Mouse (Mus musculus): ENCODE results near the gene Sdhc. TPM values are rescaled to one million over a fixed set of nuclear protein-coding genes. Genes with fewer than 3 reads are reported as not detected.
A peak's percentile ranks its signal among the peaks of the same experiment; 100 is the strongest.

Sdhc gene
- polyA plus RNA-seq, 1 experiment from 2014 or later: 226 TPM

DNA sequence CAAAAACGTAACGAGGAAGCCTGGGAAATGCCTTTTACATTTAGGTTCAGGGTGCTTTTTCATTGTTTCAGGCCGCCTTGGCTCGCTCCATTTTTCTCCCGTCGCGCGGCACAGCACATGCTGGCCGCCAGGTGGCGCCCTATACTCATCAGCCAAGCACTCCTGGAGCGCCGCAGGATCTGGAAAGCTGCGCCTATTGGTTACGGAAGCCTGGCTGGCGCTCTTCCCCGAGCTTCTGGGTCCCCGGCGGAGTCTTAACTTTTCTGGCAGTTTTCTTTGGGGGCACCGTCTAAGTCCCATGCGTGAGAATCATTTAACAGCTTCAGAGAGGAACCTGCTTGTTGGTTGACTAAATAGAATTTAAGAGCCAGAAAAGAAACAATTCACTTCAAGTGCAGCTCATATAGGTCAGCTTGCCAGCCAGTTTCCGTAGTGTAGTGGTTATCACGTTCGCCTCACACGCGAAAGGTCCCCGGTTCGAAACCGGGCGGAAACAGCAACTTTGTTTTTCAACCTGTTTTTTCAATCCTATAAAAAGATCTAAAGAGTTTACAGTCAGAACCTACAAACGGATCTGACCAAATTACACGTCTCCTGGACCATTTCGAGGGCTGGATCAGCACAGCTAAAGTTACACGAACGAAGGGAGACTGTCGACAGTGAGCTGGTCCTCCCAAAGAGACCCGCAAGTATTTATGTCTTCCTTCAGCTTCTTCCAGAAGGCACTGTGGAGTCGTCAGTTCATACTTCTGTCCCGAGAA, 39.2 kb downstream of the Sdhc start:
- no peaks in the 10 kb centered on the region for H3K36me3 ChIP-seq (ENCODE audit: control insufficient read depth, insufficient read depth)
- WGBS: under 1% methylated on average over 38 of the region's 38 CpGs
- ATAC-seq: peak; percentile 93

DNA sequence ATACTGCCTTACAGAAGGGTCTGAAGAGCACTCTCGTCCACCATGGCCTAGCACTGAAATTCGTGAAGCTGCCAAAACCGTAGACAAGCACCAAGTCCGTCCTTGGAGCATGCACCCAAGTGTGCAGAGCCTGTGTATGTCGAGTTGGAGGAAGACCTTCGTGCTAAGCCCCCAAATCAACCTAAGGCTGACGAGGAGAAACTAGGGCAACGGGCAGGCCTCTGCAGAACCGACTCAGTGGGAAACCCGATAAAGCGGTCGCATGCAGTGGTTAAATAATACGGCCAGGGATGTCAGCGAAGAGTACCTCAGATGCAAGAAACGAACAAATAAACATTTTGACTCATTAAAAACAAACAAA, 39.8 kb downstream of the Sdhc start:
- H3K36me3 ChIP-seq (ENCODE audit: control insufficient read depth, insufficient read depth): no peaks in the 10 kb centered on the region

More for the DNA sequence above, 39.2 kb downstream of the Sdhc start:
- peak overlapping the region; percentile 72 for H3K9ac ChIP-seq (replicated peaks; ENCODE audit: low read depth, low read length)
- H3K4me1 ChIP-seq (replicated peaks; ENCODE audit: control insufficient read depth, insufficient read depth, low read length): peaks cover 19% of the 10 kb centered on the region
- H3K4me2 ChIP-seq (ENCODE audit: low read length): peak overlapping the region; percentile 90
- H3K27me3 ChIP-seq (replicated peaks; ENCODE audit: control insufficient read depth, insufficient read depth, low read length): no peaks in the 10 kb centered on the region
- no peaks in the 10 kb centered on the region for H3K9me3 ChIP-seq (ENCODE audit: control insufficient read depth, low read length)
- peak overlapping the region; percentile 75 for H3K4me3 ChIP-seq (replicated peaks; ENCODE audit: low read length)
- peak overlapping the region; percentile 80 for H3K27ac ChIP-seq (ENCODE audit: low read length)

DNA sequence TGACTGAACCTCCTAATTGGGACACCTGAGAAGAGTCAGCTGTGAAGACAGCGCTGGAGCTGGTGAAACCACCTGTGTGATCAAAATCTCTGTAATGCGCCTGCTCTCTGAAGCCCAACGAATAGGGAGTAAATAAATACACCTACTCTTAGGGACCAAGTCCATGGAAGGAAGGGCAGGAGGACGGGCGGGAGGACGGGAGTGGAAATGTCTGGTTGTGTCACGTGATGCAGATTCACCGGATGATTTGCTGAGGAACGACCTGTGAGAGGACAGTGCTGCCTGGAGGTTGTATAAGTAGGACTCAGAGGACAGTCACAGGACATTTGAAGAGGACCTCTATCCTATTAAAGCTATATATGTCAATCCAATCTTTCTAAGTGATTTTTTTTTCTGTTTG, 40.8 kb downstream of the Sdhc start:
- Histone ChIP-seq H3K4me1 (replicated peaks; ENCODE audit: control insufficient read depth, insufficient read depth, low read length) (peaks cover 19% of the 10 kb centered on the region), H3K9me3 (ENCODE audit: control insufficient read depth, low read length) (no peaks in the 10 kb centered on the region), H3K27ac (ENCODE audit: low read length) (no peak overlapping the region), H3K9ac (replicated peaks; ENCODE audit: low read depth, low read length) (no peak overlapping the region), H3K27me3 (replicated peaks; ENCODE audit: control insufficient read depth, insufficient read depth, low read length) (no peaks in the 10 kb centered on the region), H3K4me2 (ENCODE audit: low read length) (no peak overlapping the region), H3K36me3 (ENCODE audit: control insufficient read depth, insufficient read depth) (no peaks in the 10 kb centered on the region), H3K4me3 (replicated peaks; ENCODE audit: low read length) (no peak overlapping the region)
- 43% methylated on average over 9 of the region's 9 CpGs for WGBS
- no peak for ATAC-seq

More for the DNA sequence above, 39.8 kb downstream of the Sdhc start:
- peak overlapping the region; percentile 90 for H3K4me2 ChIP-seq (ENCODE audit: low read length)
- H3K9ac ChIP-seq (replicated peaks; ENCODE audit: low read depth, low read length): peak overlapping the region; percentile 72
- ATAC-seq: peak; percentile 54
- WGBS: 5% methylated on average over 15 of the region's 15 CpGs
- no peaks in the 10 kb centered on the region for H3K27me3 ChIP-seq (replicated peaks; ENCODE audit: control insufficient read depth, insufficient read depth, low read length)
- peaks cover 19% of the 10 kb centered on the region for H3K4me1 ChIP-seq (replicated peaks; ENCODE audit: control insufficient read depth, insufficient read depth, low read length)
- peak overlapping the region; percentile 80 for H3K27ac ChIP-seq (ENCODE audit: low read length)
- H3K9me3 ChIP-seq (ENCODE audit: control insufficient read depth, low read length): no peaks in the 10 kb centered on the region
- H3K4me3 ChIP-seq (replicated peaks; ENCODE audit: low read length): peak overlapping the region; percentile 75

DNA sequence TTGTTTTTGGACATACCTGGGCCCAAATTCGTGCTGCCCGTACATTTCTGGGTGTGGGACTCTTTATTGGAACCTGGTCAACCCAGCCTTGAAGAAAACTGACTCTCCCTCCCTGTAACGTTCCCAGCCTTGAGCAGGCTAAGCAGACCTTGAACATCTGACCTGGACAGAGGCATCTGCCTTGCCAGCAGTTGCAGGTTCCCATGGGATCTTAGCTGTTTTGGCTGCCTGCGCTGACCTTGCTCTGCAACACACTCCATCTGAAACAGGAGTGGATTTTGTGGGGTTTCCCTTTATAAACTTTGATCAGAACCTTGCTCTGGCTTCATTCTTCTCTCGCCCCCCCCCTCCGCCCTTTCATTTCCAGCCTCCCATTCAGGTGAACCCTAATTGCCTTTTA, 45.2 kb downstream of the Sdhc start:
- H3K4me3 ChIP-seq (replicated peaks; ENCODE audit: low read length): no peak overlapping the region
- H3K27me3 ChIP-seq (replicated peaks; ENCODE audit: control insufficient read depth, insufficient read depth, low read length): no peaks in the 10 kb centered on the region
- H3K27ac ChIP-seq (ENCODE audit: low read length): no peak overlapping the region
- no peak for ATAC-seq
- WGBS: 61% methylated on average over 6 of the region's 6 CpGs
- no peaks in the 10 kb centered on the region for H3K36me3 ChIP-seq (ENCODE audit: control insufficient read depth, insufficient read depth)
- H3K9me3 ChIP-seq (ENCODE audit: control insufficient read depth, low read length): no peaks in the 10 kb centered on the region
- H3K9ac ChIP-seq (replicated peaks; ENCODE audit: low read depth, low read length): no peak overlapping the region
- H3K4me1 ChIP-seq (replicated peaks; ENCODE audit: control insufficient read depth, insufficient read depth, low read length): no peaks in the 10 kb centered on the region; the same call in 1 of the 2 replicates
- no peak overlapping the region for H3K4me2 ChIP-seq (ENCODE audit: low read length)

DNA sequence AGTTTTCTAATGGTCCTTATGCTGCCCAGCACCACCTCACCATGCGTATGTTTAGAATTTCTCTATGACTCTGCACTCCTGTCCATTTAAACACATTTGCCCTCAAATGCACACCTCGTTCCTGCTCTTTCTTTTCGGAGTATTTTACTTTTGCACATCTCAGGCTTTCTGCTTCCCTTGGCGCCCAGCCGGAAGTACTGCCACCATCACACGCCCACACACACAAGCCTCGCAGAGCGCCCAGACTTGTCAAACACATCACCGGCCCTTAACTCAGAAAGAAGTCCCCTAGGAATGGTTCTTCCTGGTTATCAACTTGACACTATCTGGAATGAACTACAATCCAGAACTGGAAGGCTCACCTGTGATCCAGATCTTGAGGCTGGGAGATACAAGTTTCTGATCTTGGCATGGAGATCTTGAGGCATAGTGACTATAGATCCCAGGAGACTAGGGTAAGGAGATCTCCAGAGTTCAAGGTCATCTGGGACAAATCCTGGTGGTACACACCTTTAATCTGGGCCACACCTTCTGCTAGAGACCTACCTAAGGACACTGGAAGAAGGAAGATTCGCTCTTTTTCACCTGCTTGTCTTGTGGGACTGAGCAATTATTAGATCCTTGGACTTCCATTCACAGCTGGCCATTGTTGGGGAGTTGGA, 47.1 kb downstream of the Sdhc start:
- ATAC-seq: no peak
- no peaks in the 10 kb centered on the region for H3K4me1 ChIP-seq (replicated peaks; ENCODE audit: control insufficient read depth, insufficient read depth, low read length)
- H3K27ac ChIP-seq (ENCODE audit: low read length): no peak overlapping the region
- H3K36me3 ChIP-seq (ENCODE audit: control insufficient read depth, insufficient read depth): no peaks in the 10 kb centered on the region
- WGBS: 11% methylated on average over 10 of the region's 10 CpGs
- peak overlapping the region; percentile 75 for H3K4me3 ChIP-seq (replicated peaks; ENCODE audit: low read length)
- H3K4me2 ChIP-seq (ENCODE audit: low read length): peak overlapping the region; percentile 55
- H3K9ac ChIP-seq (replicated peaks; ENCODE audit: low read depth, low read length): no peak overlapping the region; the same call in 1 of the 2 replicates
- H3K27me3 ChIP-seq (replicated peaks; ENCODE audit: control insufficient read depth, insufficient read depth, low read length): no peaks in the 10 kb centered on the region
- no peaks in the 10 kb centered on the region for H3K9me3 ChIP-seq (ENCODE audit: control insufficient read depth, low read length)

DNA sequence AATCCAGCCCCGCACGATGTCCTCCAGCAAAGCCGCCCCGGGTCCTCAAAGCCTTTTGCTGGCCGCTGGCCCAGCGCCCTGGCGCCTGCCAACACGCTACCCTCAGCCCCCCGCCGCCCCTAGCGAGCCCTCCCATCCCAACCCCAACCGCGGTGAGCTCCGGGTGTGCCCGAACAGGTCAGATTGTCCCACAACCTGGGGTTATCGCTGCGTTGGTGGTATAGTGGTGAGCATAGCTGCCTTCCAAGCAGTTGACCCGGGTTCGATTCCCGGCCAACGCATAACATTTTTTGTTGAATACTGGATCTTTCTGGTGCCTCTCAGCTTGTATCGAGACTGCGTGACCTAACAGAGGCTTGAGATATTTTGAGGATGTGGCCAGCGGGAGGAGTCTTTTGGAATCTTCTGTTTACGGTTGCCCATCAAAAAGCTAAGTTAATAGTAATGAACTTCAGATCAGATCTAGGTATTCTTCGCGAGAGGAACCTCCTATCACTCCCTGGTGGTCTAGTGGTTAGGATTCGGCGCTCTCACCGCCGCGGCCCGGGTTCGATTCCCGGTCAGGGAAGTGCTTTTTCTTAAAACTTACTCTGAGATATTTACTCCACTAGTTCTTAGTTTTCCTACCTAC, 47.7 kb downstream of the Sdhc start:
- WGBS: under 1% methylated on average over 35 of the region's 35 CpGs
- Histone ChIP-seq H3K4me3 (replicated peaks; ENCODE audit: low read length) (peak overlapping the region; percentile 75), H3K36me3 (ENCODE audit: control insufficient read depth, insufficient read depth) (no peaks in the 10 kb centered on the region), H3K27me3 (replicated peaks; ENCODE audit: control insufficient read depth, insufficient read depth, low read length) (no peaks in the 10 kb centered on the region), H3K4me1 (replicated peaks; ENCODE audit: control insufficient read depth, insufficient read depth, low read length) (no peaks in the 10 kb centered on the region), H3K27ac (ENCODE audit: low read length) (peak overlapping the region; percentile 62), H3K4me2 (ENCODE audit: low read length) (peak overlapping the region; percentile 55), H3K9ac (replicated peaks; ENCODE audit: low read depth, low read length) (peak overlapping the region; percentile 73), H3K9me3 (ENCODE audit: control insufficient read depth, low read length) (no peaks in the 10 kb centered on the region)
- peak; percentile 89 for ATAC-seq

DNA sequence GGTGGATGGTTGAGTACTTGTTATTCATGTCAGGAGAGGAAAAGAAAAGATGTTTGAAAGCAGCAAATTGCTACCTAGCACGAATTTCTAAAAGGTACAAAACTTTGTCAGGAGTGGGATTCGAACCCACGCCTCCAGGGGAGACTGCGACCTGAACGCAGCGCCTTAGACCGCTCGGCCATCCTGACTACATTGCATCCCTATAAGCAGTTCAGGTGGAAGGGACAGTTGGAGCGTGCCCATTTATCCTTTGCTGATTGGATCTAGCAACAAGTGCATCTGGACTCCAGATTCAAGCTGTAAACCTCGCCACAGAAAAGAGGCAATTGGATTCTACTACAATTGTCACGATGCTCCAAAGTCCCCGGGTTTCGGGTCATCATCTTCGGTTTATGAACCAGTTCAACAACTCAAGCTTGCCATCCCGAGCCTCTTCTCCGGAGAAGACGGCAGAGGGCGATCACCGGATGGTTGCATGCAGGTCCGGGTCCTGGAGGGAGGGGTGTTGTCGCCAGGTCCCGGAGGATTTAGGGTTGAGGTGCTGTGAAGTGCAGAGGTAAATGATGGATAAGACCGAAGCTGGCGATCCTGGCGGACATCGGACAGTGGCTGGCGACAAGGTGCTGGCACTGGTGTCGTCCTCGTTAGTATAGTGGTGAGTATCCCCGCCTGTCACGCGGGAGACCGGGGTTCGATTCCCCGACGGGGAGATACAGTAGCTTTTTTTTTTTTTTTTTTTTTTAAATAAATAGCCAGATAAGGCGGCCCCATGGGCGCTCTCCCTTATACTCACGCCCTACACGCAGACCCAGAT, 48.5 kb downstream of the Sdhc start:
- Histone ChIP-seq H3K27ac (ENCODE audit: low read length) (peak overlapping the region; percentile 62), H3K36me3 (ENCODE audit: control insufficient read depth, insufficient read depth) (no peaks in the 10 kb centered on the region), H3K27me3 (replicated peaks; ENCODE audit: control insufficient read depth, insufficient read depth, low read length) (no peaks in the 10 kb centered on the region), H3K4me1 (replicated peaks; ENCODE audit: control insufficient read depth, insufficient read depth, low read length) (no peaks in the 10 kb centered on the region), H3K4me3 (replicated peaks; ENCODE audit: low read length) (peak overlapping the region; percentile 75), H3K9me3 (ENCODE audit: control insufficient read depth, low read length) (no peaks in the 10 kb centered on the region), H3K4me2 (ENCODE audit: low read length) (peak overlapping the region; percentile 52), H3K9ac (replicated peaks; ENCODE audit: low read depth, low read length) (peak overlapping the region; percentile 73)
- peak; percentile 84 for ATAC-seq
- under 1% methylated on average over 40 of the region's 40 CpGs for WGBS

DNA sequence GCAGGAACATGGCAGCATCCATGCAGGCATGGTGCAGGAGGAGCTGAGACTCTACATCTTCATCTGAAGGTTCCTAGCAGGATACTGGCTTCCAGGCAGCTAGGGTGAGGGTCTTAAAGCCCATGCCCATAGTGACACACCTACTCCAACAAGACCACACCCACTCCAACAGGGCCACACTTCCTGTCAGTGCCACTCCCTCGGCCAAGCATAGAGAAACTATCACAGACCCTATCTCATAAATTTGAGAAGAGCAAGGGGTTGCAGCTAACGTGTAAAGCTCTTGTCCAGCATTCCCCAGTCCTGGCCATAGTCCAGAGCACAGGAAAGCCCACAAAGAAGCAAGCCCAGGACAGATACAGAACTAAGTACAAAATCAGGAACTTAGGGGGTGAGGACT, 49.4 kb downstream of the Sdhc start:
- no peaks in the 10 kb centered on the region for H3K27me3 ChIP-seq (replicated peaks; ENCODE audit: control insufficient read depth, insufficient read depth, low read length)
- no peak overlapping the region for H3K4me2 ChIP-seq (ENCODE audit: low read length)
- H3K27ac ChIP-seq (ENCODE audit: low read length): no peak overlapping the region
- H3K36me3 ChIP-seq (ENCODE audit: control insufficient read depth, insufficient read depth): no peaks in the 10 kb centered on the region
- no peak overlapping the region for H3K4me3 ChIP-seq (replicated peaks; ENCODE audit: low read length)
- peaks cover 2% of the 10 kb centered on the region; the same call in 1 of the 2 replicates for H3K4me1 ChIP-seq (replicated peaks; ENCODE audit: control insufficient read depth, insufficient read depth, low read length)
- no peak for ATAC-seq
- 48% methylated on average over 2 of the region's 2 CpGs for WGBS
- H3K9me3 ChIP-seq (ENCODE audit: control insufficient read depth, low read length): no peaks in the 10 kb centered on the region
- H3K9ac ChIP-seq (replicated peaks; ENCODE audit: low read depth, low read length): no peak overlapping the region

DNA sequence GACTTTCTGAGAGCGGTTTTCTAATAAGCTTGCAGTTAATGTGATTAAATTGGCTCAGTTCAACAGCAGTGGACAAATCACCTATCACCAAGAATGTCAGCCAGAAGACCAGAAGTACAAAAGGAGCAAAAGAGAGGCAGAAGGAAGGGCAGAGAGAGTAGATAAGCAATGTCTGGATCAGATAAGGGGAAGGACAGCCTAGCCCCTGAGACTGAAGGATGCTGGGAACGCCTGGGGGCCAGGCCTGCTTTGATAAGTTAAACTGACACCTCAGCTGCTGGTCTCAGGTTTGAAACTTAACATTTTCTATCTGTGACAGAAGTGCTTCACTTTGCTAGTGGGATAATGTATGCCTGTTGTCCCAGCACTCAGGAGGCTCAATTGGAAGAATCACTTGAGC, 52.8 kb downstream of the Sdhc start:
- Histone ChIP-seq H3K27me3 (replicated peaks; ENCODE audit: control insufficient read depth, insufficient read depth, low read length) (no peaks in the 10 kb centered on the region), H3K36me3 (ENCODE audit: control insufficient read depth, insufficient read depth) (no peaks in the 10 kb centered on the region), H3K4me1 (replicated peaks; ENCODE audit: control insufficient read depth, insufficient read depth, low read length) (peaks cover 2% of the 10 kb centered on the region; the same call in 1 of the 2 replicates), H3K4me2 (ENCODE audit: low read length) (no peak overlapping the region), H3K27ac (ENCODE audit: low read length) (no peak overlapping the region), H3K4me3 (replicated peaks; ENCODE audit: low read length) (no peak overlapping the region), H3K9me3 (ENCODE audit: control insufficient read depth, low read length) (no peaks in the 10 kb centered on the region), H3K9ac (replicated peaks; ENCODE audit: low read depth, low read length) (no peak overlapping the region)
- WGBS: 44% methylated on average over 2 of the region's 2 CpGs
- ATAC-seq: no peak

Data from forebrain, embryonic 16.5 days (tissue).